Mouse (Mus musculus): ENCODE measurements around the gene Rfx2. TPM values are rescaled to one million over a fixed set of nuclear protein-coding genes. Genes with fewer than 3 reads are reported as not detected.

The Rfx2 gene
- total RNA-seq, 2 experiments from 2014 or later = 1.4 to 2.3 TPM

- no peak for DNase-seq (ENCODE audit: extremely low spot score in 1 of 2, low spot score in 2 of 2)
- intact Hi-C loops (cut with DNase I) = loop anchor here (10.0 kb wide), 3 partner anchors 283 to 533 kb away; partner anchors contain the start of gene Tubb4a
Measured at GRCm38 (mm10) chr17:56802065-56802464, 28.7 kb downstream of the Rfx2 start.

- DNase-seq (ENCODE audit: extremely low spot score in 1 of 2, low spot score in 2 of 2) = no peak
- intact Hi-C loops (cut with DNase I) = no loop called here
Measured at GRCm38 (mm10) chr17:56799276-56799675, 31.5 kb downstream of the Rfx2 start.

GRCm38 (mm10) chr17:56793614-56794319 is 37.0 kb downstream of the Rfx2 start:
- intact Hi-C loops (cut with DNase I) = no loop called here
- DNase-seq (ENCODE audit: extremely low spot score in 1 of 2, low spot score in 2 of 2) = no peak

GRCm38 (mm10) chr17:56792588-56792987 is 38.2 kb downstream of the Rfx2 start:
- no peak for DNase-seq (ENCODE audit: extremely low spot score in 1 of 2, low spot score in 2 of 2)
- intact Hi-C loops (cut with DNase I) = no loop called here

- DNase-seq (ENCODE audit: extremely low spot score in 1 of 2, low spot score in 2 of 2) = no peak
- intact Hi-C loops (cut with DNase I) = no loop called here
Measured at GRCm38 (mm10) chr17:56789286-56789685, 41.5 kb downstream of the Rfx2 start.

- peak in 1 of 2 experiments; percentile 26 for DNase-seq (ENCODE audit: extremely low spot score in 1 of 2, low spot score in 2 of 2)
- intact Hi-C loops (cut with DNase I) = no loop called here
Measured at GRCm38 (mm10) chr17:56788886-56789285, 41.9 kb downstream of the Rfx2 start.

GRCm38 (mm10) chr17:56780291-56780978 is 50.4 kb downstream of the Rfx2 start:
- intact Hi-C loops (cut with DNase I) = no loop called here
- no peak for DNase-seq (ENCODE audit: extremely low spot score in 1 of 2, low spot score in 2 of 2)

- DNase-seq (ENCODE audit: extremely low spot score in 1 of 2, low spot score in 2 of 2) = peak in 1 of 2 experiments; percentile 17
- intact Hi-C loops (cut with DNase I) = no loop called here
Measured at GRCm38 (mm10) chr17:56778779-56779362, 51.9 kb downstream of the Rfx2 start.

- DNase-seq (ENCODE audit: extremely low spot score in 1 of 2, low spot score in 2 of 2) = peak in 1 of 2 experiments; percentile 20
- intact Hi-C loops (cut with DNase I) = no loop called here
Measured at GRCm38 (mm10) chr17:56777568-56777967, 53.2 kb downstream of the Rfx2 start.

- intact Hi-C loops (cut with DNase I) = no loop called here
- no peak for DNase-seq (ENCODE audit: extremely low spot score in 1 of 2, low spot score in 2 of 2)
Measured at GRCm38 (mm10) chr17:56769950-56770349, 60.9 kb downstream of the Rfx2 start, which contains the start of gene Prr22. TSS of gene Prr22 (plus strand) at chr17:56770250.

GRCm38 (mm10) chr17:56768941-56769340 is 61.9 kb downstream of the Rfx2 start:
- DNase-seq (ENCODE audit: extremely low spot score in 1 of 2, low spot score in 2 of 2) = no peak
- intact Hi-C loops (cut with DNase I) = no loop called here

- intact Hi-C loops (cut with DNase I) = no loop called here
- DNase-seq (ENCODE audit: extremely low spot score in 1 of 2, low spot score in 2 of 2) = no peak
Measured at GRCm38 (mm10) chr17:56767531-56768135, 63.2 kb downstream of the Rfx2 start.

GRCm38 (mm10) chr17:56766631-56767405 is 64.0 kb downstream of the Rfx2 start:
- DNase-seq (ENCODE audit: extremely low spot score in 1 of 2, low spot score in 2 of 2) = no peak
- intact Hi-C loops (cut with DNase I) = no loop called here

GRCm38 (mm10) chr17:56765431-56765830 is 65.4 kb downstream of the Rfx2 start:
- intact Hi-C loops (cut with DNase I) = no loop called here

GRCm38 (mm10) chr17:56764474-56765354 is 66.1 kb downstream of the Rfx2 start, which contains the start of gene Dus3l:
TSS of gene Dus3l (plus strand) at chr17:56764757.
- intact Hi-C loops (cut with DNase I) = loop anchor here (5.0 kb wide), 1 partner anchor 47 kb away; the partner anchor contains the start of genes Ndufa11 and Vmac

More at GRCm38 (mm10) chr17:56765431-56765830, 65.4 kb downstream of the Rfx2 start:
- no peak for DNase-seq (ENCODE audit: extremely low spot score in 1 of 2, low spot score in 2 of 2)

GRCm38 (mm10) chr17:56763741-56764250 is 67.0 kb downstream of the Rfx2 start:
- intact Hi-C loops (cut with DNase I) = loop anchor here (5.0 kb wide), 1 partner anchor 46 kb away; the partner anchor contains the start of genes Ndufa11 and Vmac
- DNase-seq (ENCODE audit: extremely low spot score in 1 of 2, low spot score in 2 of 2) = no peak

More at GRCm38 (mm10) chr17:56764474-56765354, 66.1 kb downstream of the Rfx2 start, which contains the start of gene Dus3l:
- peak; percentile 84 to 88 for DNase-seq (ENCODE audit: extremely low spot score in 1 of 2, low spot score in 2 of 2)

Measured in left cerebral cortex, postnatal 10 days (tissue).